Mouse (Mus musculus): ENCODE measurements around the gene Nsun6. TPM values are rescaled to one million over a fixed set of nuclear protein-coding genes. Genes with fewer than 3 reads are reported as not detected.

Gene Nsun6
- polyA plus RNA-seq, 2 experiments: 1.6 to 3.2 TPM

DNA sequence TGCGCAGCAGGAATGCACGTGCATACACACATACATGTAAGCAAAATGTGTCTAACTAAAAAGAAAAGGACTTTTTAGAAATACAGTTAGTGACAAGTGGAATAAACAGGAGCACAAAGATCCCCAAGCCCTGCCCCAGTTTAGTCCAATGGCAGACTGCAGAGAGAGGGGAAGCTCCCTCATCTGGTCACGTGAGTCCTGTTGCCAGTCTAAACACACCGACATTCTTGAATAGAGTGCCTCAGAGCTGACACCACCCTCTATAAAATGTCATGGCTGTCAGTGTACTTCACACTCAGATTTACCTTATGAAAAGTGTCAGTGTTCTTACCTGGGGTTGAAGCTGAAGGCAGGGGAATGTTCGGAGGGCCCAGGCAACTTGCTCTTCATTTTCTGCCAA is 57.0 kb downstream of the Nsun6 start:
- Histone ChIP-seq H3K27ac (no peak overlapping the region), H3K36me3 (replicated peaks; ENCODE audit: control insufficient read depth, insufficient read depth, low read depth) (no peaks in the 10 kb centered on the region), H3K9me3 (ENCODE audit: control insufficient read depth, low read length) (no peaks in the 10 kb centered on the region), H3K4me1 (replicated peaks; ENCODE audit: control insufficient read depth in 2 of 2, insufficient read depth in 2 of 2, low read length in 1 of 2) (no peaks in the 10 kb centered on the region), H3K9ac (replicated peaks) (no peak overlapping the region), H3K4me3 (ENCODE audit: insufficient read depth in 1 of 2, low read depth in 2 of 2, low read length in 2 of 2) (no peak overlapping the region), H3K27me3 (ENCODE audit: control insufficient read depth, insufficient read depth, low read length) (no peaks in the 10 kb centered on the region), H3K4me2 (ENCODE audit: low read depth) (no peak overlapping the region)
- ATAC-seq (ENCODE audit: insufficient read depth) (no peak), DNase-seq (ENCODE audit: low read depth in 3 of 3, low spot score in 3 of 3) (no peak)
- TF ChIP-seq EP300 (IDR thresholded peaks at IDR 0.05; ENCODE audit: low read depth): no peak
- no peak for TF ChIP-seq CTCF (IDR thresholded peaks at IDR 0.05; ENCODE audit: low read depth)
- 71% methylated on average over 5 of the region's 5 CpGs for WGBS (ENCODE audit: insufficient replicate concordance)

DNA sequence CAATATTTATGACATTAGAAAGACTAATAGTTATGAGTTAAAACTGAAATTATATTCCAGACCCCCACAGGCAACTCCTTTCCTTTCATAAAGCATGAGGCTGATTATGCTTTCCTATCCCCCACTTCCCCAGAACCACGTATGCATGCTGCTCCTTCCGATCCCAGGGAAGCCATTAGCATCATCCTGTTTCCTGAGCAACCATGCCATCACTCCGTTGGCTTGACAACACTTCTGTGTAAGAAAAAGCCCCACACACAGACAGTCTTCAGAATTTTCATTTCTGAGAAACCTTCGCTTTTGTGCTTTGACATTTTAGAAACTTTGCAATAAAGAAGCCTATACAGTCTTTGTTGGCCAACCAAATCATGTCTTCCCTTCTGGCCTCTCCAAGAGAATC is 58.8 kb downstream of the Nsun6 start:
- H3K36me3 ChIP-seq (replicated peaks; ENCODE audit: control insufficient read depth, insufficient read depth, low read depth): no peaks in the 10 kb centered on the region
- TF ChIP-seq EP300 (IDR thresholded peaks at IDR 0.05; ENCODE audit: low read depth) (no peak), CTCF (IDR thresholded peaks at IDR 0.05; ENCODE audit: low read depth) (no peak)
- H3K4me2 ChIP-seq (ENCODE audit: low read depth): no peak overlapping the region
- no peak overlapping the region for H3K4me3 ChIP-seq (ENCODE audit: insufficient read depth in 1 of 2, low read depth in 2 of 2, low read length in 2 of 2)
- no peak overlapping the region for H3K9ac ChIP-seq (replicated peaks)
- H3K4me1 ChIP-seq (replicated peaks; ENCODE audit: control insufficient read depth in 2 of 2, insufficient read depth in 2 of 2, low read length in 1 of 2): no peaks in the 10 kb centered on the region
- no peak for DNase-seq (ENCODE audit: low read depth in 3 of 3, low spot score in 3 of 3)
- 69% methylated on average over 4 of the region's 4 CpGs for whole genome bisulfite sequencing (ENCODE audit: insufficient replicate concordance)
- H3K9me3 ChIP-seq (ENCODE audit: control insufficient read depth, low read length): no peaks in the 10 kb centered on the region
- no peak for ATAC-seq (ENCODE audit: insufficient read depth)
- H3K27ac ChIP-seq: no peak overlapping the region
- no peaks in the 10 kb centered on the region for H3K27me3 ChIP-seq (ENCODE audit: control insufficient read depth, insufficient read depth, low read length)

DNA sequence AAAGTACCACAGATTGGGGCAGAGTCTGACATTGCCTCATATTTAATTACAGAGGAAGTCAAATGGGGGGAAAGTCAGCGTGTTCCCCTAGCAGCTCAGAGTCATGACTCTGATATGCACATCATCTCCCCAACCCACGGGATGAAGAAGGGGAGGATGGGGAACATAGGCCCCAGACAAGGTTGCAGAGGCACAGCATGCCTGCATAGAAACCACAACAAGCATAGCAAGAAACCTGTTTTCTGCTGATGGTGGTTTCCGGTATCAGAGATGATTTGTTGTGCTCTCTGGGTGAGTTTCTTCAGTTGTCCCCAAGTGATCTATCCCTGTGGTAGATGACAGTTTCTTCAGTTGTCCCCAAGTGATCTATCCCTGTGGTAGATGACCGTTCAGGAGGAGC is 62.3 kb downstream of the Nsun6 start:
- no peak overlapping the region for H3K27ac ChIP-seq
- H3K36me3 ChIP-seq (replicated peaks; ENCODE audit: control insufficient read depth, insufficient read depth, low read depth): no peaks in the 10 kb centered on the region
- WGBS (ENCODE audit: insufficient replicate concordance): 64% methylated on average over 4 of the region's 4 CpGs
- TF ChIP-seq CTCF (IDR thresholded peaks at IDR 0.05; ENCODE audit: low read depth): no peak
- H3K27me3 ChIP-seq (ENCODE audit: control insufficient read depth, insufficient read depth, low read length): no peaks in the 10 kb centered on the region
- H3K4me2 ChIP-seq (ENCODE audit: low read depth): no peak overlapping the region
- no peak for DNase-seq (ENCODE audit: low read depth in 3 of 3, low spot score in 3 of 3)
- no peaks in the 10 kb centered on the region for H3K4me1 ChIP-seq (replicated peaks; ENCODE audit: control insufficient read depth in 2 of 2, insufficient read depth in 2 of 2, low read length in 1 of 2)
- no peak overlapping the region for H3K9ac ChIP-seq (replicated peaks)
- no peaks in the 10 kb centered on the region for H3K9me3 ChIP-seq (ENCODE audit: control insufficient read depth, low read length)
- no peak overlapping the region for H3K4me3 ChIP-seq (ENCODE audit: insufficient read depth in 1 of 2, low read depth in 2 of 2, low read length in 2 of 2)
- no peak for ATAC-seq (ENCODE audit: insufficient read depth)

DNA sequence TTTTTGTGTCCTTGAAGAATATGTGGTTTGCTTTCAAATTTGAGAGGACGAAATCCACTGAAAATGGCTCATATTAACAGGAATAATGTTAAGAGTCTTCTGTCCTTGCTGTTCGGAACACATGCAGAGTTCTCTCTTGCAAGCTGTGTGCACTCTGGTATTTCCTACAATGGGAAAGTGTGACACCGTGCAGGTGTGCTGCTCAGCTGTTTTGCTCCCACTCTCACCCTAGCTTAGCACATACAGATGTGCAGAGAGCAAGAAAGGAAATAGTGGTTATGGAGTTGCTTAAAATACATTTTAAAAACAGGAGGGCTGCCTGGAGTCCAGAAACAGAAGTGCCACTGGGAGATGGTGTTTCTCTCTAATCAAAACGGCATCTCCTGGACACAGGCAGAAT is 65.5 kb downstream of the Nsun6 start:
- H3K9me3 ChIP-seq (ENCODE audit: control insufficient read depth, low read length): no peaks in the 10 kb centered on the region
- H3K4me3 ChIP-seq (ENCODE audit: insufficient read depth in 1 of 2, low read depth in 2 of 2, low read length in 2 of 2): no peak overlapping the region
- H3K4me2 ChIP-seq (ENCODE audit: low read depth): no peak overlapping the region
- TF ChIP-seq CTCF (IDR thresholded peaks at IDR 0.05; ENCODE audit: low read depth): no peak
- no peak for TF ChIP-seq EP300 (IDR thresholded peaks at IDR 0.05; ENCODE audit: low read depth)
- ATAC-seq (ENCODE audit: insufficient read depth) (no peak), DNase-seq (ENCODE audit: low read depth in 3 of 3, low spot score in 3 of 3) (no peak)
- no peaks in the 10 kb centered on the region for H3K36me3 ChIP-seq (replicated peaks; ENCODE audit: control insufficient read depth, insufficient read depth, low read depth)
- H3K9ac ChIP-seq (replicated peaks): no peak overlapping the region
- WGBS (ENCODE audit: insufficient replicate concordance): 56% methylated on average over 4 of the region's 4 CpGs
- no peaks in the 10 kb centered on the region for H3K4me1 ChIP-seq (replicated peaks; ENCODE audit: control insufficient read depth in 2 of 2, insufficient read depth in 2 of 2, low read length in 1 of 2)
- H3K27ac ChIP-seq: no peak overlapping the region
- no peaks in the 10 kb centered on the region for H3K27me3 ChIP-seq (ENCODE audit: control insufficient read depth, insufficient read depth, low read length)

DNA sequence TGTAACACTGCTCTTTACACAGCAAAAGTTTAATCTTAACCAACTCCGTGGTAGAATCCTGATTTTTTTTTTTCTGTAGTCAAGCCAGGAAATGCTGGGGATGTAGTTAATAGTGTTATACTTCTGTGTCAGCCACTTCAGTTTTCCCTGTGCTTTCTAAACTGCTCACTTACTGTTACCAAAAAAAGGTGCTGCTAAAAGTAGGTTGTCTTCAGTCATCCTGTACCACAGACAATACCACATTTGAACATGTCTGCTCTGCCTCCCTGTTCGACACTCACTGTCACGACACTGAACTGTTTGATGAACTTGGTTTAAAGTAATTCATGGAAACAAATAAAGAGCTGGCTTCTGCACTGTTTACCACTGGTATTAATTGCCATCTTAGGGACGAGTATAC is 66.4 kb downstream of the Nsun6 start:
- TF ChIP-seq EP300 (IDR thresholded peaks at IDR 0.05; ENCODE audit: low read depth) (no peak), CTCF (IDR thresholded peaks at IDR 0.05; ENCODE audit: low read depth) (no peak)
- H3K9me3 ChIP-seq (ENCODE audit: control insufficient read depth, low read length): no peaks in the 10 kb centered on the region
- no peaks in the 10 kb centered on the region for H3K4me1 ChIP-seq (replicated peaks; ENCODE audit: control insufficient read depth in 2 of 2, insufficient read depth in 2 of 2, low read length in 1 of 2)
- WGBS (ENCODE audit: insufficient replicate concordance): 68% methylated on average over 4 of the region's 4 CpGs
- no peaks in the 10 kb centered on the region for H3K36me3 ChIP-seq (replicated peaks; ENCODE audit: control insufficient read depth, insufficient read depth, low read depth)
- H3K4me3 ChIP-seq (ENCODE audit: insufficient read depth in 1 of 2, low read depth in 2 of 2, low read length in 2 of 2): no peak overlapping the region
- H3K27ac ChIP-seq: no peak overlapping the region
- no peak overlapping the region for H3K4me2 ChIP-seq (ENCODE audit: low read depth)
- ATAC-seq (ENCODE audit: insufficient read depth) (no peak), DNase-seq (ENCODE audit: low read depth in 3 of 3, low spot score in 3 of 3) (no peak)
- H3K27me3 ChIP-seq (ENCODE audit: control insufficient read depth, insufficient read depth, low read length): no peaks in the 10 kb centered on the region
- H3K9ac ChIP-seq (replicated peaks): no peak overlapping the region

DNA sequence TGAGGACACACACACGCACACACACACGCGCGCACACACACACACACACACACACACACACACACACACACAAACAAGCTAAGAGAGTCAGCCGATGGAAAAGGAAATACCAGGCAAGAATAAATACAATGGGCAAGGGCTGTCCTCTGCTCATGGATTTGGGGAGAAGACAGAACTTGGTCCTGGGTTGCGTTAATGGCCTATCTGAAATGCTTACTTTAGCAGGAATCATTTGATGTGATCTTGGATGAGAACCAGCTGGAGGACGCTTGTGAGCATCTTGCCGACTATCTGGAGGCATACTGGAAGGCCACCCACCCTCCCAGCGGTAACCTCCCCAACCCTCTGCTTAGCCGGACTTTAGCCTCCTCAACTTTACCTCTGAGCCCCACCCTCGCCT is 70.8 kb downstream of the Nsun6 start:
- Histone ChIP-seq H3K36me3 (replicated peaks; ENCODE audit: control insufficient read depth, insufficient read depth, low read depth) (no peaks in the 10 kb centered on the region), H3K9me3 (ENCODE audit: control insufficient read depth, low read length) (no peaks in the 10 kb centered on the region), H3K4me2 (ENCODE audit: low read depth) (no peak overlapping the region), H3K9ac (replicated peaks) (no peak overlapping the region), H3K27me3 (ENCODE audit: control insufficient read depth, insufficient read depth, low read length) (no peaks in the 10 kb centered on the region), H3K27ac (no peak overlapping the region), H3K4me1 (replicated peaks; ENCODE audit: control insufficient read depth in 2 of 2, insufficient read depth in 2 of 2, low read length in 1 of 2) (no peaks in the 10 kb centered on the region), H3K4me3 (ENCODE audit: insufficient read depth in 1 of 2, low read depth in 2 of 2, low read length in 2 of 2) (no peak overlapping the region)
- 77% methylated on average over 11 of the region's 11 CpGs for WGBS (ENCODE audit: insufficient replicate concordance)
- no peak for DNase-seq (ENCODE audit: low read depth in 3 of 3, low spot score in 3 of 3)
- ATAC-seq (ENCODE audit: insufficient read depth): no peak
- no peak for TF ChIP-seq CTCF (IDR thresholded peaks at IDR 0.05; ENCODE audit: low read depth)
- TF ChIP-seq EP300 (IDR thresholded peaks at IDR 0.05; ENCODE audit: low read depth): no peak
